15 mouse cellular contexts compared by ENCODE assay signal in genomic region chr19:16261631-16262030, GRCm38 (mm10).
DNase-seq lines count a peak whose midpoint lies in the region; ATAC-seq and TF ChIP-seq lines count a peak whose summit lies in the region.
"Had no signal": no experiment of that assay in that cellular context is flagged by ENCODE, and none has a peak within 500 bp of the region (broad histone marks: within the 10 kb centered on the region; RNA-seq: fewer than 3 reads in every experiment).

No protein-coding gene starts in this region.

- no peak for TF ChIP-seq CTCF in kidney, adult 2 months (conservative IDR thresholded peaks at IDR 0.05; ENCODE audit: insufficient read depth, insufficient read length, low read depth, low read length)
- TF ChIP-seq CTCF in lung, adult 2 months (IDR thresholded peaks at IDR 0.05; ENCODE audit: insufficient read depth, low read length), result no peak

- H3K9me3 ChIP-seq in kidney, embryonic 14.5 days (ENCODE audit: control insufficient read depth, low read length), result no peaks in the 10 kb centered on the region
- H3K9me3 ChIP-seq: embryonic facial prominence, embryonic 15.5 days; heart, embryonic 15.5 days; liver, embryonic 15.5 days; midbrain, embryonic 10.5 days; neural tube, embryonic 12.5 days had no signal

- no peaks in the 10 kb centered on the region for H3K27me3 ChIP-seq in kidney, adult 2 months (replicated peaks; ENCODE audit: control insufficient read depth, insufficient read depth, low read length)
- H3K27me3 ChIP-seq in kidney, embryonic 14.5 days (ENCODE audit: control insufficient read depth, insufficient read depth, low read length), result no peaks in the 10 kb centered on the region
- H3K27me3 ChIP-seq: embryonic facial prominence, embryonic 15.5 days; heart, embryonic 15.5 days; liver, embryonic 15.5 days; neural tube, embryonic 12.5 days; Patski had no signal

- no peak overlapping the region for H3K9ac ChIP-seq in kidney, embryonic 14.5 days (ENCODE audit: low read depth, low read length)
- H3K9ac ChIP-seq: embryonic facial prominence, embryonic 15.5 days; heart, embryonic 15.5 days; liver, embryonic 15.5 days; neural tube, embryonic 12.5 days had no signal

- no peak overlapping the region for H3K4me3 ChIP-seq in kidney, adult 2 months (ENCODE audit: insufficient read depth, low read depth, low read length)
- no peak overlapping the region for H3K4me3 ChIP-seq in kidney, embryonic 14.5 days (ENCODE audit: low read length)
- H3K4me3 ChIP-seq in lung, adult 2 months (replicated peaks; ENCODE audit: extremely low read depth, low read depth, low read length), result no peak overlapping the region
- H3K4me3 ChIP-seq: embryonic facial prominence, embryonic 15.5 days; heart, embryonic 15.5 days; liver, embryonic 15.5 days; midbrain, embryonic 10.5 days; neural tube, embryonic 12.5 days had no signal

- H3K36me3 ChIP-seq in kidney, adult 2 months (ENCODE audit: control insufficient read depth, insufficient read depth, low read length), result no peaks in the 10 kb centered on the region
- no peaks in the 10 kb centered on the region for H3K36me3 ChIP-seq in kidney, embryonic 14.5 days (ENCODE audit: control insufficient read depth, insufficient read depth, low read length)
- H3K36me3 ChIP-seq: embryonic facial prominence, embryonic 15.5 days; heart, embryonic 15.5 days; liver, embryonic 15.5 days; neural tube, embryonic 12.5 days had no signal

- no peak for TF ChIP-seq POLR2A in kidney, adult 2 months (IDR thresholded peaks at IDR 0.05; ENCODE audit: low read depth, low read length)
- no peak for TF ChIP-seq POLR2A in lung, adult 2 months (IDR thresholded peaks at IDR 0.05; ENCODE audit: borderline replicate concordance, extremely low read depth, low read depth, low read length)

- no peak overlapping the region for H3K4me2 ChIP-seq in kidney, embryonic 14.5 days (replicated peaks; ENCODE audit: low read depth, low read length)
- H3K4me2 ChIP-seq: embryonic facial prominence, embryonic 15.5 days; heart, embryonic 15.5 days; liver, embryonic 15.5 days; neural tube, embryonic 12.5 days had no signal

- peak; percentile 66 for DNase-seq in kidney, adult 2 months
- DNase-seq in lung, postnatal 10 days, result peak; percentile 32
- no peak for DNase-seq in lung, adult 2 months
- DNase-seq in kidney, postnatal 25 days, result peak; percentile 40 to 54
- DNase-seq in thymus, postnatal 4 days, result no peak
- no peak for DNase-seq in spleen, postnatal 10 days (ENCODE audit: low spot score in 2 of 2)
- DNase-seq: cerebellum, postnatal 14 days had no signal

- 78% methylated on average over 6 of the region's 6 CpGs for WGBS in kidney, adult 2 months
- WGBS in kidney, embryonic 14.5 days, result 88% methylated on average over 6 of the region's 6 CpGs
- 57% methylated on average over 6 of the region's 6 CpGs for WGBS in lung, adult 2 months

- no peak for ATAC-seq in kidney, embryonic 14.5 days (ENCODE audit: low FRiP score, low TSS enrichment)
- ATAC-seq: Patski had no signal

- no peak overlapping the region for H3K27ac ChIP-seq in kidney, adult 2 months (ENCODE audit: insufficient read depth, low read depth, low read length)
- H3K27ac ChIP-seq in kidney, embryonic 14.5 days (ENCODE audit: low read depth, low read length), result no peak overlapping the region
- H3K27ac ChIP-seq: embryonic facial prominence, embryonic 15.5 days; heart, embryonic 15.5 days; liver, embryonic 15.5 days; macrophage; midbrain, embryonic 10.5 days; neural tube, embryonic 12.5 days had no signal

- no peaks in the 10 kb centered on the region for H3K4me1 ChIP-seq in kidney, adult 2 months (ENCODE audit: control insufficient read depth, insufficient read depth, low read length)
- H3K4me1 ChIP-seq in kidney, embryonic 14.5 days (ENCODE audit: control insufficient read depth, insufficient read depth, low read length), result peaks cover 8% of the 10 kb centered on the region; the same call in 1 of the 2 replicates
- peaks cover 36% of the 10 kb centered on the region for H3K4me1 ChIP-seq in lung, adult 2 months (ENCODE audit: control insufficient read depth, insufficient read depth, low read length)
- H3K4me1 ChIP-seq: midbrain, embryonic 10.5 days had no signal

Comparison
In these comparisons a context has a peak if more than half of its experiments do, and no peak if none do; other contexts are left out.
1. DNase-seq: peak in kidney, adult 2 months (single experiment), lung, postnatal 10 days (single experiment) and kidney, postnatal 25 days (2 of 2); none in lung, adult 2 months (single experiment), thymus, postnatal 4 days (single experiment) and spleen, postnatal 10 days (0 of 2).